Mouse (Mus musculus) spleen, postnatal 10 days (tissue): ENCODE data around the gene Dck.

Experiments
- DNase-seq, 2 experiments: peaks; one replicate each; pipeline ENCODE4 v3.0.0; 2021 to 2022; ENCODE audit warnings: low spot score in 2 of 2

Gene Dck

DNA sequence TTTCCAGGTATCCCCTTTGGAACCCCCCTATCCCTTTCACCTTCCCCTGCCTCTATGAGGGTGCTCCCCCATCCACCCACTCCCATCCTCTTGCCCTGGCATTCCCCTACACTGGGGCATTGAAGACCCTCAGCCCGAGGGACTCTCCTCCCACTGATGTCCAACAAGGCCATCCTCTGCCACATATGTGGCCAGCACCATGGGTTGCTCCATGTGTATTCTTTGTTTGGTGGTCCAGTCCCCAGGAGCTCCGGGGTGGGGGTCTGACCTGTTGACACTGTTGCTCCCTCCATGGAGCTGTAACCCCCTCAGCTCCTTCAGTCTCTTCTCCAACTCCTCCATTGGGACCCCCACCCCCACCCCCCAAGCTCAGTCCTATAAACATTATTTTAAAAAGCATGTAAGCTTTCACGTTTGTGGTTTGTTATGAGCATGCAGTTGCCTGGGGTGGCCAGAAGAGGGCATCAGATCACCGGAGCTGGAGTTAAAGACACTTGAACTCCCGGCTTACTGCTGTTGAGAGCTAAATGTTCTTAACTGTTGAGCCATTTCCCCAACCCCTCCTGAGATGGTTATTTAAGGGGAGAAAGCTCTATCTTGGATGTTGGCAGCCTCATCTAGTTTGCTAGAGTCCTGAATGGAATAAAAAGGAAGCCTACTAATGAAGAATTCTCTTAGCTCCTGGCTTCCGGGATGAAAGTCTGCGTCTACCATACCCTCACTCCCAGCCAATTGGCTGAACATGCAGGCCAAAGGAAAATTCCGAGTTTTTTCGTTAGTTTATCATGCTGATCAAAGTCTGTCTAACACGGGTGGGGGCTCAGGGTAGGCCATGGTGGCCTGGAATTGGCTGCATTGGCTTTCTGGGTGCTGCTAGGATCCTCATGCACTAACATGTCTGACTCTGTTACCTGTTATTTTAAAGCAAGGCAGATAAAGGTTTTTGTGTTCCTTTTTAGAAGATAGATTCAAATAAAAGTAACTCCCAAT lies 26.8 kb downstream of the Dck start:
- DNase-seq, result peak in 1 of 2 experiments; percentile 61

DNA sequence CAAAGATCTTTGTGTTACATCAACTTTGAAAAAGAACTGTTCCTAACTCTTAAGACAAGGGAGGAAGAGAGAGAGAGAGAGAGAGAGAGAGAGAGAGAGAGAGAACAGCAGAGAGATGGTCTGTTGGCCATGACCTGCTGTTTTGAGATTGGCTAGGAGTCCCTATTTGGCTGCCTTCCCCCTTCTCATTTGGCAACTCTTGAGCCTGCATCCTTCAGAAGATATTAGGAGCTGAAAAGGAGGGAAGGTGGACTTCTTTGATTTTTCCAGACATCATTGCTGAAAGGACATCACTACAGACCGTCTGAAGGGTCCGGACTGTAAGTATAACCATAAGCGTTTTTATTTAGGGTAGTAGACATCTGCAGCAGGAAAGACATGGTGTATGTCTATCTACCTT lies 28.9 kb downstream of the Dck start:
- DNase-seq, result no peak

DNA sequence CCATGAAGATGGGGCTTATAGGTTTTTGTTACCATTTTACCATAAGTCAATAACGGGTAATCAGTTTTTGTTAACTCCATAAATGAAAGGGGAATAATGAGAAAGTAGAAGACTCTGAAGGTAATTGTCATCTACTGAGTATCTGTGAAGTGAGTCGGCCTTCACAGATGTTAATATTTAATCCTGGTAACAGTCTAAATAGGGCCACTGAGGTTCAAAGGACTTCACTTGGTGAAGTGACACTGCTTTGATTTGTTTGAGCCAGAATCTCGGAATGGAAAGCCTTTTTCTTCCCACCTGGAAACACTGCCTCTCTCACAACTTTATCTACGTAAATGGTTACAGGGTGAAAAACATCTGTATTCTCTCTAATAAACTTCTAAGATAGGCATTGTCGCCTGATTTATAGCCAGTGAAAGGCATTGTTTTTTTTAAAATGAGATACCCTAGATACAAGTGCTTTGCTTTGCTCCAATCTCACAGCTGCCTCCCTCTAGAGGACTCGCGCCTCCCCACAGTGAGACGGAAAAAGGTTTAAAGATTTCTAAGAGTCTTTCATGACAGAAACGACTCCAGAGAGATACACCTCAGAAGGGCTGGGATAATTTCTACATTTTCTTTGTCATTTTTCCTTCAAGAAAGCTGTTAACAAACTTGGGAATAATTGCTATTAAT lies 31.3 kb downstream of the Dck start:
- no peak for DNase-seq

DNA sequence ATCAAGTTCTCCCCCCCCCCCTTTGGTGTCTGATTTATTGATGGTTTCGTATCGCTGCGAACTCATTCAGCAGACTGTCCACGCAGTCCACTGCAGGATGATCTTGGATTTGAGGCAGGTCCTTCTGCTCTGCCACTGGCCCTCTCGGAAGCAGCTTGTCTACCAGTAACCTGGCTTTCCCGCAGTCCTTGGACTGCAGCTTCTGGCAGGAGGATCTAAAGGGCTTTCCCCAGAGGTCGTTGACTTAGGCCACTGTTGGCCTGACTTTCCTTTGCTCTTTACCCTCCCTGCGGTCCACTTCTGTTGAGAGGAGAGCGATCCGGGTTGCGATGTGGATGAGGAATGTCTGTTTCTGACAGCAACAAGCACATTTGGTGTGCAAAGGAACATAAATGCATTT lies 31.8 kb downstream of the Dck start:
- no peak for DNase-seq

DNA sequence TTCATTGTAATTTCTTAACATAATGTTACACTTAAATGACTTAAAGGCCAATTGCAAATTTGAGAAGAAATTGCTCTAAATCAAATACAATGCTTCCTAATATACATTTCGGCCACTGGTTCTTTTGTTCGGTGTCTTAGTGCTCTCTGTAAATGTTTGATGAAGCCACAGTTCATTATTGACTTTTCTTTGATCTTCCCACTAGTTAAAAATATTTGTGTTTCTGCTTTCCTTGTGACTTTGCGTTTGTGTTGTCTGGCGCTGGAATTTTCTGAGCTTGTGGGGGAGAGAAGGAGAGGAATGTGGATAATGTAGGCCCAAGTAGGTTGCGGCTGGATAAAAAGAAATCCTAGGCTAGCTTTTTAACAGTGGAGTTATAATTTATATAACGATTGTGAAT lies 32.3 kb downstream of the Dck start:
- DNase-seq, result no peak

DNA sequence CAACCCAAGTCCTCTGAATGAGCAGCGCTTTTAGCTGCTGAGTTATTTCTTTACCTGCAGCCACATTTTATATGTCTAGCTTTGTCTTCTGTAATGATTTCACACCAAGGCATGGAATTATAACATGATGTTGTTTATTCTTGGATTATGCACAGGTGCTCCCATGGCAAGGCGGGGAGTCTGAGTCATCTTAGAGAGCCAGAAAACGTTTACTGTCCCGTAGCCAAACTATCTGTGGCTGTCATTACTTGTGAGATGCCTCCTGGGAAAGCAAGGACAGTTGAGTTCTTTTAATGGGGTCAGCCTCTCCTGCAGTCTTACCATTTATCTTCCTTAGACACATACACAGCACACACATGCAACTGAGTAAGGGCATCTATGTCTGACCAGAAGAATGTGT lies 40.8 kb downstream of the Dck start:
- DNase-seq, result no peak

DNA sequence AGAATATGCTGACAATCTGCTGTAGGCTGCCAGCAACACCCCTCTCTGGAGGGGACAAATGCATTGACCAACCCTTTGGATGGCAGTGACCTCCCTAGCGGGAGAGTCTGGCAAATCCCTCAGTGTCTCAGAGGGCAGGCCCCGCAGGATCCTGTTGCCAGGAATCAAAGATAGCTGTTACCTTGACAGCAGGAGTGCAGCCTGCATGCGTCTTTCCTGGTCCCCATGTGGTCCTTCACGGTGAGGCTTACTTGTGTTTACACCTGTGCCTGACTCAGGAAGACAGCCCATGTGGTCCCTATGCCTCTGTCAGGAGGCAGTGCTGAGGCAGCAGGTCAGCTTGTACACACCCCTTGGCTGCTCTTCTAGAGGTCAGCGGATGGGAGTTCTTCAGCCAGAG lies 41.5 kb downstream of the Dck start:
- DNase-seq, result no peak

DNA sequence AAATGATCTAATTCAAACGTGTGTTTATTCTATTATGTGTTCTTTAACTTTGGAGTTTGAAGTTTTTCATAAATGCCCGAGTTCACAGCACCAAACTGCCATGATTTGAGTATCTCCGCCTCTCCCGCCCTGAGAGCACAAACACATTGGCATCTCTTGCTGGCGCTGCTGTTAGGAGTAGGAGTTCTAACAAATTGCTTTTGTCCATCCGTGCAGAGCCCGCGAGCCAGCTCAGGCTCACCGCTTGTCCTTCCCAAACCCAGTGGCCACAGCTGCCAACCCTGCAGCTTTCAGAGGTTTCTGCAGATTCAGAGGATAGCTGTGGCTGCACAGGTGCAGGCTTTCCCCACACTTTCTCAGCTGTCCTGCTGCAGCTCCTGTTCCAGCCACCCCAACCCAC lies 42.5 kb downstream of the Dck start:
- no peak for DNase-seq

DNA sequence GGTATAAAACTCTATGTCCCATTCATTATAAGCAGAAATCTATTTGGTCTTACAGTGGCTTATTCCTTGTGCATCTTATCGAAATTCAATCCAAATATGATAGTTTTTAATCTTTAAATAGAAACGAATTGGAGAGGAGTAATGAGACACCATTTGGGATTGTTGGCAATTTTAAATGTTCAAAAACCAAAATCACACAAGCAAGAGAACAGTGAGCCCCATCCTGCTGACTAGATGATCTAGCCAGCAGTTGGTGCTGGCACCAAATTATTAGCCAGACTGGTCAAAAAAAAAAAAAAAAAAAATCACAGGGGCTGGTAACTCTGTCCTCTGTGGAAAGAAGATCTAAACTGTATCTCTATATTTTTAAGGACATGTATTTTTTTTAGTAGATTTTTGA lies 48.4 kb downstream of the Dck start:
- DNase-seq, result no peak

DNA sequence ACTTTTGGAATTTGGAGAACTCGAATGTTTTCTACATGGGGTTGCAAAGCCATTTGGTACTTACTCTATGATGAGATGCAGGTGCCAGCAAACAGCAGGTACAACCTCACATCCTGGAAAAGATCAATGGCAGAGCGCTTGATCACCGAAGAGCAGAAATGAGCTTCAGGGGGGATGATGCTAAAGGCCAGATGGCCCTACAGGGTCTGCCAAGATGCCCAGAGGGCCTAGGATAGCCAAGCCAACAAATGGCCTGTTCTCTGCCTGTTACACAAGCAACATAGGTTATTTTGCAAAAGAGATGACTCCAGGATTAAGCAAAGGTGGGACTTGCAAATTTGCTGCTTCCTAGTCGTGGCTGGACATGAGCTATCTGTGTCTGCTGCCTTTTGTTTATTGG lies 49.8 kb downstream of the Dck start:
- no peak for DNase-seq

DNA sequence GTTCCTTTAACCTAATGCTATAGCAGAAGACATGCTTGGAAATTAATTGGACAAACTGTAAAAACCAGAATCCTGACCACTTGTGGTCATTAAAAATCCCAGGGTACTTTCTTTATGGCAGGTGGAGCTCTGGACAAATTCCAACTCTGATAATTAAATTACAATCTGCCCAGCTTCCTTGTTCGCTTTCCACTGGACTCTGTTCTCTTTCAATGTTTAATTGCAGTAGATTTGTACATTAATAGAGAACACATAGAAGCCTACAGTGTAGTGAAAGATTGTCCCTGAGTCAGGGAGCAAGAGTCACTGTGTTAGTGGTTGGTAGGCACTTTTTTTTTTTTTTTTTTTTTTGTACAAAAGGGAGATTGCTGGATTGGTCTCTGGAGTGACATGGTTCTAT lies 56.7 kb downstream of the Dck start:
- no peak for DNase-seq

DNA sequence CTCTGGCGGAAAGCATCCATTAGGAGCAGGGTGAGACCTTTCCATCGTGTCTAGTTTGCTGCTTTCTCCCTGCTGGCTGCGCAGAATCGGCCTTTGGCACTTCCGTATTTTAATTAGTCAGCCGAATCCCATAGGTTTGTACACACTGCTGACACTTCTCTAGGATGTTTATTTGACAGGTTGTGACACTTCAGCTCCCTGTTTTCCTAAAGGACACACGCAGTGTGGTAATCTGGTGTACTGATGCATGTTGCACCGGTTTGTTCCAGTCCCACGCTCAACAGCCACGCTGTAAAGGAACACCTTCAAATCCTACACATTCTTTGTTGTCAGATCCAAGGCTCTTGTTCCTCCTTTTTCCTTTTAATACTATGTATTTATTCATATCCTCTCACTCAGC lies 60.0 kb downstream of the Dck start:
- DNase-seq, result no peak

DNA sequence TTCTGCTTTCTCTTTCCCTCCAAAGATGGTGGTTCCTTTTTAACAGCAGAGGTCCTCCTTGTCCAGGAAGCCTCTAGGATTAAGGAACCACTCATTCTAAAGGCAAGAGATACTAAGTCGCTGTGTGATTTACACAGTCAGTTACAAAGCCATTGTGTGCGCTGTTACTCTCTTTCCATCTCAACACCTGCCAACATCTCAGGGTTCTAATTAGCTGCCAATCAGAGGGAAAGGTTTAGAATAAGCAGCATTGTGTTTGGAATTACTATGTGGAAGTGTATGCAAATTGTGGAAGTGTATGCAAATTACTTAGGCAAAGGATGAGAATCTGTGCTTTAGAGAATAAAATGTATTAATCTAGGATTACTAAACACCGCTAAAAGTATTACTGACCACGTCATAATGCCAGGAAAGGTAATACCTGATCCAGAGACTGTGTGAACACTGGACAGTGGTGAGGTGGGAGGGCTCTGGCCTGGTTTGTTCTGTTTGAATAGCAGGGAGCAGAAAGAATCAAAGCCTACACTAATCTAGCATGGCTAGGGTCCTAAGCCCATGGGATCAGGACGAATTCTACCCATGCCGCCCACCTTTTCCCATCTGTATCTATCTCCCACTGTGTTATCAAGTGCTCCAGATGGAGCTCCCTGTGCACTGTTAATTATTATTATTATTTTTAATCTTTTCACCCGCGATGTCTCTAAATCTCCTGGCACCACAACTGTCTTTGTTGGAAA lies 65.2 kb downstream of the Dck start:
- DNase-seq, result no peak

DNA sequence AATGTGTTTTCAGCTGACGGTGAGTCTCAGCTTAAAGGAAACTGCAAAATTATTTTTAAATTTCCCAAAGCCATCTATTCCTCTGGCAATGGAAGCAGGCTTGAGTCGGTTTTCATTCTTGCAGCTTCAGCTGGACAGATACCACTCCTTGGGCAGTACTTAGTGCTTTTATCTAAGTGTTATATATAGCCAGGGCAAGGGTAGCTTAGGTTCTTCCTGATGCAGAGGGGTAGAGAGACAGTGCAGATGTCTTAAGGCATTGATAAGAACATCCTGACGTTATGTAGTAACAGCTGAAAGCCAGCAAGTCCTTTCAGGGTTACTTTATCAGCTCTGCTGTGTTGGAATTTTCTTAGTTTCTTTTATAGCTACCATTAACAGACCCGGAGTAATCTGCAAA lies 66.1 kb downstream of the Dck start:
- DNase-seq, result no peak

DNA sequence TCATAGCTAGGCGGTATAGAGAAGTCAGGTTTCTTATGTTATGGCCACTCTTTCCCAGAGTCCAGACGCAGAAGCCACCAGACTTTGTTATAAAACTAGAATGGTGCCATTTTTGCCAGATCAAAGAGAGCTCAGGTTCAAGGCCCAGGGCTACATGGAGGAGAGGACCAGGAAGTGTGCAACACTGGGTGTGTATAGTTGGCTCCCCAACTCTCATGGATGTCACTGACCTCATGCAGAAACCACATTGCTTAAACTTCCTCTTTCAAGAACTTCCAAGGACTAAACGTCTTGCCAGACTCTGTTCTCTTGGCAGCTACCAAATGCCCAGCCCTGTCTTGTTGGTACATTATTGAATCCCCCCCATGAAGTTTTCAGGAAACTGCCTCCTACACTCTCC lies 67.1 kb downstream of the Dck start:
- no peak for DNase-seq
